Mouse (Mus musculus) A20 (cell line): Measurements from ENCODE around the gene Unc119b.
"Not testable (repeated sequence)": the region's sequence is repeated elsewhere in the genome, so short reads cannot be mapped to it uniquely, and the experiment has no call there.

ENCODE experiments used
- DNase-seq: peaks from one replicate; pipeline ENCODE4 v3.0.0-alpha.2; 2011; ENCODE audit warnings: low read depth, low spot score

Gene Unc119b

GRCm38 (mm10) chr5:115139124-115139523 lies 4.3 kb upstream of the Unc119b start:
- DNase-seq: peak; percentile 20

GRCm38 (mm10) chr5:115133358-115134066 lies 1.3 kb downstream of the Unc119b start:
- peak; percentile 49 for DNase-seq

DNA sequence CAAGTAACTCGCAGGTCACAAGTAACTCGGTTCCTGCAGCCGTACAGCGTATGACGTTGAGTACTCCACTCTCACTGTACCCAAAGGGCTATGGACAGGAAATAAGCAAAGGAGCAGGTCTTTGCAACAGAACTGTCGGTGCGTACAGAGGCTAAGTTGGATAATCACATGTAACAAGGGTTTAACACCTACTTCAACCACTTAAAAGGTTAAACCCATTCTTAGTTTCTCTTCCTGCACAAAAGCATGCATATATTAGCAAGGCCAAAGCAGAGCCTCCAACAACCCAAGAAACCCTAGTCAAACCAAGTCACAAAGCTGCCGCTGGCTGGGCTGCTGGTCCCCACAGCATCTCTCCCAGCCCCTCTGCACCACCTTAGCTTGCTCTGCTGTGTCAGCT lies 2.3 kb downstream of the Unc119b start:
- DNase-seq: peak; percentile 24

DNA sequence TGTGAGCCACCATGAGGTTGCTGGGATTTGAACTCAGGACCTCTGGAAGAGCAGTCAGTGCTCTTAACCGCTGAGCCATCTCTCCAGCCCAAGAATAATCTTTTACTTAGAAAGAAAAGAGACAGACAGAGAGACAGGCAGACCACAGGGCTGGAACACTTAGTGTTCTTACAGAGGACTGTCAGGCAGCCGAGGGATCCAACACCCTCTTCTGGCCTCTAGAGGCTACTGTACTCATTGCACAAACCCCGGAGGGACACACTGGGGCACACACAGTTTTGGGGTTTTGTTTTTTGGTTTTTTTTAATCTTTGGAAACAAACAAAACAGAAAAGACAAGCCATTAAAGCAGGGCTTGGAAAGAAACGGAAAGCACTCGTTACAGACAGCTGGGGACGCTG lies 5.4 kb downstream of the Unc119b start:
- no peak for DNase-seq

DNA sequence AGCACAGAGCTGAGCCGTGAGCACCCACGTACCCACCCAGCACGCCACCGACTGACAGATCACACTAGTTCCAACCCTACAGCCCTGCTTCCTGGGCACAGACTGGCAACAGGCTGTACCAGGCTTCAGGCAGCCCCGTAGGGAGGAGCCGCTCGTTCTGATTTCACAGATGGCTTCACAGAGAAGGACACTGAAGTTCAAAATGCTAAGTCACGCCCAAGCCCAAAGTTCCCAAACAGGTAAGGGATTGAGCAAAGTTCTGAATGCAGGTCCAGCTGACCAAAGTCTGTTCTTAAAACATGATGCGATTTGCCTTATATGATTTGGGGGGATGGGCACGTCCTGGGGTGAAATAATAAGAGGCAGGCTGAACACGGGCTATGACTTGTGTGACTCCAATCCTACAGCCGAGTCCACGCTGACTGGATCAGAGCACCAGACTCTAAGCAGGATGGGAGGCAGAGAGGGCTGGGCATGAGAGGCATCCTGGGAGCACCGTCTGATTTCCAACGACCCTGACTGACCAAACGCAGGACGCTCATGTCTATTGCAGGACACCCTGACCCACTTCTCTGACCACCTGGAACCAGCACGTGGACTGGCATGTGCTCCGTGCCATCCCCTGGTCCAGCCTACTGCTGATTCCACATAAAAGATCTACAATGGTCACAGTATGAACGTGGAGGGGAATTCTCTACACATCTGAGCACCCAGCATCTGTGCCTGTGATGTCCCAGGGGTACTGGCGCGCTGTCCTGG lies 7.2 kb downstream of the Unc119b start:
- no peak for DNase-seq

GRCm38 (mm10) chr5:115126578-115127312 lies 8.0 kb downstream of the Unc119b start:
- no peak for DNase-seq

DNA sequence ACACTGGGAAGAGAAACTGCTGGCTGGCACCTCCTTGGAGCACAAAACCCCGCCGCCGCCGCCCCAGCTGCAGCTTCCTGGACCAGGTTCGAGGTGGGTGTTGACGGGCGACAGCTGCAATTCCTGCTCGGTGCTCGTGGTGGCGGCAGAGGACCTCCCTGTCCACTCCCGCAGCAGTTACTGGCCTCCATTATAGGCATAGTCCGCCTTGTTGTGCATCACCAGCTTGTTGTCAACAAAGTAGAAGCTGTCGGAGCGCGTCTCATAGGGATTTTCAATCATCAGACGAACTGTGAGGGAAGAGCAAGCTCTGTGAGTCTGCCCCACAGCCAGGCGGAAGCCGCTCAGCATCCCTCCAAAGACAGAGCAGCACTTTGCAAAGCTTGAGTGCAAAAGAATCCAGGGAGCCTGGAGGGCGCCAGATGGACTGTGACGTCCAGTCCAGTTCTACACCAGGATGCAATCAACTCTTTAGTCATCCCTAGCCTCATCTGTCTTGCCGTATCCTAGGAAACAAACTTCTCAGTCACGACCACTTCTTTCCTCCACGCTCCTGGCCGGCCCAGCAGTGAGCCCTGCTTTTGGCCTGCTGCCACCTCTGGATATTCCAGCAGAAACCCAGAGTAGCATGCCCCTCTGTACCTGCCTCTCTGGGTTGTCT lies 9.4 kb downstream of the Unc119b start:
- DNase-seq: peak; percentile 78

DNA sequence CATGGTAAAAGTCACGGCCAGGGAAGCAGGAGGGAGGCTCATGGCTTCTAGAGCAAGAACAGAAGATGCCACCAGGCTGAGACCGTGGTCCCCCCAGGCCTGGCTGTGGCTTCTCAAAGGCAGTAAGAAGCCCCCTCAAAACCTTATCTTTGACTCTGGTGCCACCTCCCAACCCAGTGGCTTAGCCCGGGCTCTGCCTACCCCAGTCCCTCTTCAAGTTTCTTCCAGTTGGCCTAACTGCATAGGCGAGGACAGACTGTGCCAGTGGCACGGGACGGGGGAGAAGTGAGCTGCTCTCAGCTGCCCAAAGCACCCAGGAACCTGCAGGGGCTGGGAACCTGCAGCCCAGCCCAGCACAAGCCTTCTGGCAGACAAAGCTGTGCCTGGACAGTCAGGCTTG lies 10.1 kb downstream of the Unc119b start:
- no peak for DNase-seq

- DNase-seq: no peak
Observed at GRCm38 (mm10) chr5:115120978-115121377, 13.8 kb downstream of the Unc119b start.

- peak; percentile 91 for DNase-seq
Observed at GRCm38 (mm10) chr5:115118961-115119570, 15.7 kb downstream of the Unc119b start, which contains the start of gene Acads. Gene Acads, minus strand, starts transcription at chr5:115119346.

GRCm38 (mm10) chr5:115117467-115117866 lies 17.3 kb downstream of the Unc119b start:
- no peak for DNase-seq

DNA sequence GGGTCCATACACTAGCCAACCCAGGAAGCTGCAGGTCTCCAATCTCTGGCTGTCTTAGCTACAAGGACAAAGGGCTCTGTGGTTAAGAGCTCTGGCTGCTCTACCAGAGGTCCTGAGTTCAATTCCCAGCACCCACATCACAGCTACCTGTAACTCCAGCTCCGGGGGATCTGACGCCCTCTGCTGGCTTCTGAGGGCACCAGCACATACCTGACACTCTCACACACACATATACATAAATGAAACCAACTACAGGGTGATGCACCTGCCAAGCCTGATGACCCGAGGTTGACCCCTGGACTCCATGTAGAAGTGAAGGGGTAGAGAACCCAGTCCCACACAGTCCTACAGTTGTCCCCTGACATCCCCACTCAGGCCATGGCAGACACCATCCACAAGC lies 18.3 kb downstream of the Unc119b start:
- no peak for DNase-seq

GRCm38 (mm10) chr5:115114501-115114900 lies 20.3 kb downstream of the Unc119b start:
- no peak for DNase-seq

GRCm38 (mm10) chr5:115113244-115113643 lies 21.5 kb downstream of the Unc119b start:
- no peak for DNase-seq

DNA sequence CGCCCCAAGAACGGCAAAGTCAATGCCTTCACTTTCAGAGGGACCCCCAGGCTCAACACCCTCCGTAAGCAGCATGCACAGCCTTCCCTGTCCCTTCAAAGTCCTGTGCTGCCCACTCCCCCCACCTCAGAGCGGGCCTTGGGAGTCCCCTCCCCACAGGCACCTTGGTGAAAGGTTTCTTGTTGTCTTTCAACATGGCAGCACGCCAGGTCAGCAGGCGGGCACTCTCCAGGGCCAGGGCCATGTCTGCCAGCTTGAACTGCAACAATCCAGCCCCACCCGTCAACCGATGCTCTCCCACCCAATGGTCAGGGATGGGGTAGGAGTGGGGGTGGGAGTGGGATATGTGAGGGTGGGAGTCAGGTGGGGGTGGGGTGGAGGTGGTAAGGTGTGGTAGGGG lies 23.6 kb downstream of the Unc119b start:
- DNase-seq: no peak

DNA sequence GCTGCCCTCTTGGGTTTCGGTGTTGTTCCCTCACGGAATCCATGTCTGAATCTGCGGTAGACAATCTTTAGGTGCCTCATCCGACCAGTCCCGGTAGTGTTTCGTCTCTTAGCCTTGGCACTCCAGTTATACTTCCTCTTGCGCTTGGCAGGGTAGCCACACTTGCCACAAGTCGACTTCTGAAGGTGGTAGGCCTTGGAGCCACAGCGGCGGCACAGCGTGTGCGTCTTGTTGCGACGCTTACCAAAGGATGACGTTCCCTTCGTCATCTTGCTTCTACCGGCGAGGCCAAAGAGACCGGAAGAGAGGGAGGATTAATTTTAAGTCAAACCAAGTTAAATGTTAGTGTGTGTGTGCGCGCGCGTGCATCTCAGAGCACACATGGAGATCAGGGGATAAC lies 31.5 kb downstream of the Unc119b start:
- DNase-seq: not testable (repeated sequence)

GRCm38 (mm10) chr5:115102231-115102630 lies 32.5 kb downstream of the Unc119b start:
- no peak for DNase-seq

GRCm38 (mm10) chr5:115100473-115100872 lies 34.3 kb downstream of the Unc119b start:
- DNase-seq: no peak

DNA sequence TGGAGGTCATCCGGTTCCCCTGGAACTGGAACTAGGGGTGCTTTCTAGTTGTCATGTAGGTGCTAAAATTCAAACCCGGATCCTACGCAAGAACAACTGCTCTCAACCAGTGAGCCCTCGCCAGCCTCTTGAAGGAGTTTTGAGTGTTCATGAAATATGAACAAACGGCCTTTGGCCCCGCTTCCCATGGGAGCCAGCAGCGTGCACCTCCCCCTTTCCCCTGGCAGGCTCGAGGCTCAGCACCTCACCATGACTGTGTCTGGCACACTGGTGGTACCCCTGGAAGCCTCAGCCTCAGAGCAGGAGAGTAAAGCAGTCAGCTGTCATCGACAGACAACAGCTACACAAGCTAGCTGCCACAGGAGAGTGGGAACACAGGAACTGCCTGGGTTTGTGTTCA lies 34.8 kb downstream of the Unc119b start:
- DNase-seq: no peak

DNA sequence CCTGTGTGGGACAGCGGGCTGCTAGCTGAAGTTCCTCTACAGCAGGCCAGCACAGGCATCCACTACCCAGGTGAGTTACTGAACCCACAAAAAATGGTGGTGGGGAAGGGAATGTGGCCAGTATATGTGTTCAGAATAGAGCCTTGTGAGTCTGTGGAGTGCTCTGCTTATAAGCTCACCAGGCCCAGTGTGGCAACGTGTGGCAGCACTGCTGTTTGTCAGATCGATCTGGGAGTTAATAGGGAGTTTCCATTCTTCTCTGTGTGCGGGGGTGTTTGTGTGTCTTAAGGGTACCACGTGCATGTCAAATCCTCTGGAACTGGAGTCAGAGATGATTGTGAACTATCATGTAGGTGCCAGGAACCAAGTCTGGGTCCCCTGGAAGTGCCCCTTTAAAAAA lies 35.2 kb downstream of the Unc119b start:
- DNase-seq: no peak

GRCm38 (mm10) chr5:115098195-115098594 lies 36.6 kb downstream of the Unc119b start, which contains the start of gene Gm10401:
Gene Gm10401, minus strand, starts transcription at chr5:115098295.
- no peak for DNase-seq
